Mouse (Mus musculus): ENCODE results near the gene Rai14.

Gene Rai14

DNA sequence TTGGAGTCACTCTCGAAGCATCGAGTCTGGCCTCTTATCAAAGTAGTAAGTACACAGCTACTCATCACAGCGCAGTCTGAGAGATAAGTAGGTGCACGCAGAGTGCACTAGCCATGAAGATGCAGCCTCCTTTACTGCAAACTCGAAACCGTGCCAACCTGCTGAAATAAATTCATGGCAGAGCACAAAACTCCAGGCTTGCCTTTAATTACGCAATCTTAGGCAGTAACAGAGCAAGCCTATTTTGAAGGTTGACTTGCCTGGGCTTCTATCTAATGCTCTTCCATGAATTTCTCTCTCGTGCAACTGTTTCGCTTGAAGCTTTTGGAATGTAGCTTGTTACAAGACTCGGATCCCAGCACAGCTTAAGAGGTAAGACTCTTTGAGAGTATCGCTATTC is 25.1 kb downstream of the Rai14 start:
- ATAC-seq (ENCODE audit: low TSS enrichment) = peak; percentile 58; the same call in 1 of the 2 replicates

- no peak for ATAC-seq (ENCODE audit: low TSS enrichment)
These were observed 25.7 kb downstream of the Rai14 start for GRCm38 (mm10) chr15:10688686-10689085.

- no peak for ATAC-seq (ENCODE audit: low TSS enrichment)
These were observed 27.1 kb downstream of the Rai14 start for GRCm38 (mm10) chr15:10687365-10687764.

DNA sequence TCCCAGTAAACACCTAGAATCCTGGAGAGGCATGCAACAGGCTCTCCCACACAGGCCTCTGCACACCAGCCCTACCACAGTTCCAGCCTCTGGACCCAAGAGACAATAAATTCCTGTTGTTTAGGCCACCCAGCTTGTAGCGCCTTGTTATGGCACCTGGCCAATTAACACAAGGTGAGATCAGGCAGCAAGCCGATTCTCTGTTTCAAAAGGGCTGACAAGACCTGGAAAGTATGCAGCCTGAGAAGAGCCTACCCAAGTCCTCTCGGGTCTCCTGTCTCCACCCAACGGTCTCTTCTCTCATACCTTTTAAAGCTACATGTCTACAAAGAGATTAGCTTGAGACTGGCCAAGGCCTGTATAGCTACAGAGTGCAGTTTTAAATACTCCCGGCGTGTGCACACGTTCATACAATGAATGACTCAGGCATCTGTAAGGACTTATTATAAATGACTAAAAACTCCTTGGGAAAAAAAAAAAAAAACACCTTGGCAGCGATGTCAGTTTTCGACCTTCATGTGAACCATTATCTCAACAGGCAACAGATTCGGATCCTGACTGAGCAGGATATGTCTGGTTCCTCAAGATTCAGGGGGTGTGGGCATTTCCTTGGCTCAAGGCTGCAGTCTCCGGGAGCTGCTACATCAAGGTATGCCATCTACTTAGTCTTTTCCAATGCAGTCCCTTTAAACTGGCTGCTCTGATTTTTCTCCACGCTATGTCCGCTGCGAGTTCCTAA is 28.6 kb downstream of the Rai14 start:
- ATAC-seq (ENCODE audit: low TSS enrichment) = no peak

DNA sequence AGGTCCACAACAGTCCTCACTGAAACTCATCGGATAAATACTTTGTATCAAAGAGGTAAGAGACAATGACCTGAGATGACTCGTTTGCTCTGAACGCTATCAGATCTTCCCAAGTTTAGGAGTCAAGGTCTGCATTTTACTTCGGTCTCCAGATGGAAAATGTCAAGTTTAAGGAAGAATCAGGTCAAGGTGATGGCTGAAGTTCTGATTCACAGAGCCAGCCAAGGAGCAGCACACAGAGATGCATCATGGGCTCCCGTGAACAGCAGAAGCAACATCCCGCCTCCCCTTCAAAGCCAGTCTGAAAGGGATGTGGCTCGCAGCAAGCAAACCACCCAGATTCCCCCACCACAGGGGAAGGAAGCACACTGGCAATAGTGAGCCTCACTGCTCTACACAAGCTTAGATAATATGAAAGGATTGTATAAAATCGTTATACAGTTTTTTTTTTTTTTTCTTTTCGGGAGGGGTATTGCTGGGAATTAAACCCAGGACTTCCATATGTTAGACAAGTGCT is 30.7 kb downstream of the Rai14 start:
- no peak for ATAC-seq (ENCODE audit: low TSS enrichment)

GRCm38 (mm10) chr15:10680514-10680913 is 33.9 kb downstream of the Rai14 start:
- ATAC-seq (ENCODE audit: low TSS enrichment) = peak; percentile 91

- no peak for ATAC-seq (ENCODE audit: low TSS enrichment)
These were observed 34.9 kb downstream of the Rai14 start for GRCm38 (mm10) chr15:10679571-10679970.

- no peak for ATAC-seq (ENCODE audit: low TSS enrichment)
These were observed 38.6 kb downstream of the Rai14 start for GRCm38 (mm10) chr15:10675801-10676200.

DNA sequence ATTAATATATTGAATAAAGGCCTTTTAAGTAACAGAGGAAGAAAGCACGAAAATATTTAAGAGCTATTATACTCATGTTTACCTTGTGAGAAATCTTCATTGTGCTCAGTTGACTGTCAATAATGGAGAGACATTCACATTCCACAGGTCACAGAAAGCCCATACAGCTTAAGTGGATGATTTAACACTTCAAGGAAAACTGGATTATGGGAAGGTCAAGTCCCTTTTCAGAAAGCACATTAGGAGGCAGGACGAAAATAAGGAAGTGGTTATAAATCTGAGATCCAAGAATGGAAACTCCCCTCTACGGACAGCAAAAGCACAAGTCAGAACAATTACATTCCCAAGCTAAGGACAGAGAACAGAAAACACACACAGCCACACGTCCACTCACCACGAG is 41.5 kb downstream of the Rai14 start:
- no peak for ATAC-seq (ENCODE audit: low TSS enrichment)

- no peak for ATAC-seq (ENCODE audit: low TSS enrichment)
These were observed 42.6 kb downstream of the Rai14 start for GRCm38 (mm10) chr15:10671868-10672267.

- ATAC-seq (ENCODE audit: low TSS enrichment) = no peak
These were observed 44.3 kb downstream of the Rai14 start for GRCm38 (mm10) chr15:10670107-10670506.

- no peak for ATAC-seq (ENCODE audit: low TSS enrichment)
These were observed 46.1 kb downstream of the Rai14 start for GRCm38 (mm10) chr15:10668120-10668900.

DNA sequence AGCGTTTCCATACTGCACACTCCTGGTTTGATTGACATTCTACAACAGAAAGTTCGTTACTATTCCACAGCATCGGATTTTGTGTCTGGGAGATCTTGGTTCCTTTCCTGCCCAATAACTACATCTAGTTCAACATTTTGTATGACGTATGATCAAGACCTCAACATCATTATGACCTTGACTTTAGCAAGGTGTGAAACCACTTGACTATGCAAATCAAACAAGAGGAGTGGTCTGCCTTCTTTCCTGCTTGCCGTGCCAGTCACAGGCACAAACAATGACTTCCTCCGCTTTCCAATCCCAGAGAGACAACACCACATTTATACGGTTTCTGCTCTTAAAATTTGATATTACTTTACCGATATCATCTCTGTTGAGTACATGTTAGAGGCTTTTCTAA is 48.6 kb downstream of the Rai14 start:
- no peak for ATAC-seq (ENCODE audit: low TSS enrichment)

- no peak for ATAC-seq (ENCODE audit: low TSS enrichment)
These were observed 49.9 kb downstream of the Rai14 start for GRCm38 (mm10) chr15:10664529-10664898.

GRCm38 (mm10) chr15:10663793-10664528 is 50.5 kb downstream of the Rai14 start:
- ATAC-seq (ENCODE audit: low TSS enrichment) = no peak

DNA sequence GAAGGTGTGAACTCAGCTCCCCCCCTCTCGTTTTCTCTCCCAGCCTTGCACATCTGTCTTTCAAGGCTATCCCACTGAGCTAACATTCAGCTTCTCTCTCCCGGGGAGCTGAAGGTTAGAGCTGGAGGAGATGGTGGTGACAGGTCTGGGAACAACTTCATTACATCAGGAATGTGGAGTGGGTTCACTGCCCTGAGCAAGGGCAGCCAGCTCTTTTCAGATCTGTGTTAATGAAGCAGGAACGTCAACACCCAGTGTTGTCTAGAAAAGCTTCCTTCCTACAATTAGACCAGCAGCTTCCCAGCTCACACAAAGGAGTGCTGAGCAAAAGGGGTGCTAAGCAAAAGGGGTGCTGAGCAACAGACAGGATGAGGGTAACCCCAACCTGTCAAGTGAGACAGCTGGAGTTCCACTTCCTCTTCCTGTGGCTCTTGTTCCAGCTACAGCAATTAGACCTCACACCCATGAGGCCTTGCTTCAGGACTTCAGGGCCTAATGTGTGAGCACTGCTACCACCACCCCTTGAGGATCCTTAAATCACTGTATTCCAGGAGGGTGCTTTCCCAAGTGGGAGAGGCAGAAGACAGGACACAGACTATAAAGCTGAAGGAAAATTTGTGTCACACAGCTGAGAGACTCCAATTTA is 52.3 kb downstream of the Rai14 start:
- ATAC-seq (ENCODE audit: low TSS enrichment) = no peak

DNA sequence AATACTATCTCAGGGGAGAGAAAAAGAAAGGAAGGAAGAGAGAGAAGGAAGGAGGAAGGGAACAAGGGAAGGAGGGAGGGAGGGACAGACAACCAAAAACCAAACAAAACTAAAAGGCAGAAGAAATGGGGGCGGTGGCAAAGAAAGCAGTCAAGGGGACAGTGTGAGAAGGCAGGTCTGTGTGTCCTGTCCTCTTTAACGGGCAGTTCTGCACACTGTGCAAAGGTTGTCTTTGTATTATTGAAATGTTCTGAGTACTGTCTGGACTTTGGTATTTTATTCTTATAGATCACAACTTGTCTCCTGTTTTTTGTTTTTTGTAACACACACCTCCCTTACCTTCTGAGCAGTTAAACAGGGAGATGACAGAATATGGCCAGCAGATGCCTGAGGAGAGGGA is 55.6 kb downstream of the Rai14 start:
- no peak for ATAC-seq (ENCODE audit: low TSS enrichment)

DNA sequence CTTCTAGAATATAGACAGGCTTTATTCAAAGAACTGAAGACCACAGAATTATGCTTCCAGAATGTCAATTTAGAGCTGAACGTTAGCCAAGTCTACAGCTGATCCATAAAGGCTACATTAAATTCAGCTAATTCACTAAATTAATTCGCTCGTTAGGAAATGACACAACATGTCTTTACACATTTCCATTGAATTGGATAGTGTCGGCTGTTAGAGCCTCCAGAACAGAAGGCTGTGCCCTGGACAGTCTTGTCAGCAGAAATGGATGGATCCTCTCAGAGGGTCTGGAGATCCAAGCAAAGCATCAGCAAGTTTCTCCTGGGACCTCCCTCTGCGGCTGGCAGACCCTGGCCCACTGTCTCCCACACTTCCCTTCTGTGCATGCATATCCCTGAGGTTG is 58.3 kb downstream of the Rai14 start:
- no peak for ATAC-seq (ENCODE audit: low TSS enrichment)

DNA sequence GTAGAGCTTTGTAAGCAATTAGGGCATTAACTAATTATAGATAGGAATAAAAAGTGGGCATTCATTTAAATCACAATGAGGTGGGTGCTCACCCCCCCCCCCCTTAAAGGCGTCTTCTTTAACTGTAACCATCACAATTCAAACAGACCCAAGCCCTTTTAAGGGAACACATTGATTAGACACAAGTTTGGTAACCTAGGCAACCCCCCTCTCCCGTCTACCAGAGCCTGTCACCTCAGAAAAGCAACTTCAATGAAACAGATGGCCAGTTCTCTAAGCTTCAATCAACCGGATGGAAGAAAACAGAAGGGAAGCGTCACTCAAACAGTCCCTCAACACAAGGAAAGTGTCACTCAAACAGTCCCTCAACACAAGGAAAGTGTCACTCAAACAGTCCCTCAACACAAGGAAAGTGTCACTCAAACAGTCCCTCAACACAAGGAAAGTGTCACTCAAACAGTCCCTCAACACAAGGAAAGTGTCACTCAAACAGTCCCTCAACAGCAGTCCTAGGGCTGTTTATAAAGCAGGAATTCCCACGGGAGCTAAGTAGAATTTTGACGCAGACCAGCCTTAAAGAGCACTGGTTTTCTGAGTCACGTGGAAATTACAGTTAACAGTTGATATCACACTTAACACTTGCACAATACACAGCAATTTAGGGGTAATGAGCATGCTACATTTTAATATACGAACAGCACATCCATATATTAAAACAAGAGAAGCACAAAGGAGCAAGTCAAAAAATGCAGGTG is 59.1 kb downstream of the Rai14 start:
- no peak for ATAC-seq (ENCODE audit: low TSS enrichment)

DNA sequence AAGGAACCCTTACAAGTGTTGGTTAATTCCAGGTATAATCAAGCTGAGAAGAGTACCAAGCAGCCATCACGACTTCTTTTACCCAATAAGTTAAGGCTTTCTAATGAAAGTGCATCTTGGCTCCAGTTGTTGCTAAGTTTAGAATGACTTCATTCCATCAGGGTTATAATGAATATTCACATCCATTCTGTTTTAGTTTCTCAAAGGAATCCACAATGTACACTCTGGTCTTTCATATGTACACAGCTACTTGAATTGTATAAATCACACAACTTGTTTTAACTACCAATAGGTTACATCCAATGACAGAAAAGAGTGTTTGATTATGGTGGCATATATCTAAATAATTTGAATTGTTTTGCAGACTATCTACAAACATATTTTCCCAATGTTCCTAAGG is 59.7 kb downstream of the Rai14 start:
- ATAC-seq (ENCODE audit: low TSS enrichment) = no peak

GRCm38 (mm10) chr15:10652931-10653475 is 61.4 kb downstream of the Rai14 start:
- ATAC-seq (ENCODE audit: low TSS enrichment) = no peak

All from frontal cortex, adult (tissue).